Mouse (Mus musculus) kidney, adult 11 months (tissue): ENCODE measurements around the gene Zfp992.
"Not testable (repeated sequence)": the region's sequence is repeated elsewhere in the genome, so short reads cannot be mapped to it uniquely, and the experiment has no call there.

ENCODE experiments used
- DNase-seq: peaks from one replicate; pipeline ENCODE4 v3.0.0; 2022

Gene Zfp992

DNA sequence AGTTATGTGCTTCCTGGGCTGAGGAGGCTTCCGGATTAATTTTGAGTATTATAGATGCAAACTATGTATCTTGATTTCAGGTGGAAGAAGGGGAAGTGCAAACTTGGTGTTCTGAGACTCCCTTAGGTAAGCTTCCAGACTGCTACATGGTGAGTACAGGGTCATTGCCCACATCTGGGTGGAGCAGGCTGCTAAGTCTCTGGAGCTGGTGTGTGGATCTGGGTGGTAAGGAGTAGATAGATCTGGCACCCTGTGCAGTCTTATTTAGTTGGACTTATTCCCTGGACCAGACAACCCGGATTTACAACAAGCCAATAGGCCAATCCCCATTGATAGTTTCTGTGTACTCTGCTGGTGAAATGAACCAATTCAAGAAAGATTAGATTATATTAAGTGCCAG lies at the start of gene Zfp992:
Zfp992 (plus strand) TSS at position 74 of the 400 bp plus-strand sequence.
- not testable (repeated sequence) for DNase-seq

DNA sequence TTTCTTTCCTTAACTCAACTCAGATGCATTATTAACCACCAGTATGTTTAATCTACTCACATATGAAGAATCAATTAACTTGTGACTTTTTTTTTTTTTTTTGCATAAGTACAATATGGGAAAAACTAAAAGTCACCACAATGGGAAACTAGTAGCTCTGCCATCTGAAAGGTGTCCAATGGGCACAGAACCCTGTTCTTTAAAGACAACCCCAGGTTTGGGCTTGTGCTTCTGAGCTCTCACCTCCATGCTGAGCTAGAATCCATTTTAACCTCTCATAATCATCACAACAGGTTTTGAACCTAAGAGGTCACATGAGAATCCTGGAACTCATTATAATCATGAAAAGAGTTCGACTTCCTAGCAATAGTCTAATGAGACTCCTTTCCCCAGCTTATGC lies 19.4 kb upstream of the Zfp992 start:
- DNase-seq, result not testable (repeated sequence)

GRCm38 (mm10) chr4:146430876-146431275 lies 17.9 kb upstream of the Zfp992 start:
- DNase-seq, result not testable (repeated sequence)

GRCm38 (mm10) chr4:146435539-146435938 lies 13.3 kb upstream of the Zfp992 start:
- DNase-seq, result not testable (repeated sequence)

DNA sequence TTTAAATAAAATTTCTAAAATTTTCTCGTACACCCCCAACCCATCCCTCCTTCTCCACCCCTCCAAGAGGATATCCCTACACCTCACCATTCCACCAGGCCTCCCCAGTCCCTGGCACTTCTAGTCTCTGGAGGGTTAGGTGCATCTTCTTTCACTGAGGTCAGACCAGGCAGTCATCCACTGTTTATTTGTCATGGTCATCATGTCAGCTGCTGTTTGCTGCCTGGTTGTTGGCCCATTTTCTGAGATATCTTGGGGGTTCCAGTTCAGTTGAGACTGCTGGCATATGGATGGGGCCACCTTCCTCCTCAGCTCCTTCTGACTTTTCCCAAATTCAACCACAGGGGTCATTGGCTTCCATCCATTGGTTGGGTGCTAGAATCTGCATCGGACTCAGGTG lies 11.6 kb upstream of the Zfp992 start:
- DNase-seq, result not testable (repeated sequence)

DNA sequence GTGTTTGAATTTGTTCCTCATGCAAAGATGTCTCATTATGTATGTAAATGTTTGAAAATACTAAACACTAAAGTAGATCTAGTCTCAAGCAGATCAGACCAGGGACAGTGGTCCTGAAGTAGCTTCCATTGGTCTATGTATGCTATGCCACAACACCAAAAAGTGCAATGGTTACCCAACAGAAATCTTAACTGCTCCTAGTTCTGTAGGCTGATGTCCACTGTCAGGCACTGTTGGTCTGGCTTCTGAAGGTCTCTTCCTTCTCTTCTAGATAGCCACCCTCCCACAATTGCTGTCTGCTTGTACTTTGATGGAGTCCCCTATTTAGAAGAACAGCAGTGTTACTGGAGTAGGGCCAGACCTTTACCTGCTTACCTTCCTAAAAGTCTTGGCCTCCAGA lies 4.5 kb upstream of the Zfp992 start:
- DNase-seq, result not testable (repeated sequence)

DNA sequence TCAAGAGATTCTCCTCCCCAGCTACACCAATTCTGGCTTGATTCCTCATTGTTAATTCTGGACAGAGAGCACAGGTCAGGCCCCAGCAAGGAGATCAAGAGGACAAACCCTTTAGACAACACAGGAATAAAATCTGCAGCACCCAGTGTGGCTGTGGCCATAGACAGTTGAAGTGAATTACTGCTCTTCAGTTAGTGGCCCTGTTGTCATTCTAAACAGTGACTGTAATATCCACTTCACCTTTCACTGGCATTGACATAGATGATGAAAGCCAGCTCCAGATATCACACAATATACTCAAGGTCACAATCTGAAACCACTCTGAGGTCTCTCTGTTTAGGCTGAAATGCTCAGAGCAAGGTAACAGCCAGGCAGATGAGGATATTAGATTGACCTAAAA lies 3.7 kb upstream of the Zfp992 start:
- not testable (repeated sequence) for DNase-seq

GRCm38 (mm10) chr4:146446135-146446534 lies 2.7 kb upstream of the Zfp992 start:
- not testable (repeated sequence) for DNase-seq

DNA sequence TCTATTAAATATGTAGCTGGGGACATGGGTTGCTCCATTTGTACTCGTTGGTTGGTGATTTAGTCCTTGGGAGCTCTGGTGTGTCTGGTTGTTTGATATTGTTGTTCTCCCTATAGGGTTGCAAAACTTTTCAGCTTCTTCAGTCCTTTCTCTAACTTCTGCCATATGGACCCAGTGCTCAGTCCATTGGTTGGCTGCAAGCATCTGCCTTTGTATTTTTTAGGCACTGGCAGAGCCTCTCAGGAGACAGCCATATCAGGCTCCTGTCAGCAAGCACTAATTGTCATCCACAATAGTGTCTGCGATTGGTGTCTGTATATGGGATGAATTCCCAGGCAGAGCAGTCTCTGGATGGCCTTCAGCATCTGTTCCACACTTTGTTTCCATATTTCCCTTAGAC lies 1.8 kb upstream of the Zfp992 start:
- not testable (repeated sequence) for DNase-seq

GRCm38 (mm10) chr4:146449711-146450110 lies 888 bp downstream of the Zfp992 start:
- DNase-seq, result not testable (repeated sequence)

DNA sequence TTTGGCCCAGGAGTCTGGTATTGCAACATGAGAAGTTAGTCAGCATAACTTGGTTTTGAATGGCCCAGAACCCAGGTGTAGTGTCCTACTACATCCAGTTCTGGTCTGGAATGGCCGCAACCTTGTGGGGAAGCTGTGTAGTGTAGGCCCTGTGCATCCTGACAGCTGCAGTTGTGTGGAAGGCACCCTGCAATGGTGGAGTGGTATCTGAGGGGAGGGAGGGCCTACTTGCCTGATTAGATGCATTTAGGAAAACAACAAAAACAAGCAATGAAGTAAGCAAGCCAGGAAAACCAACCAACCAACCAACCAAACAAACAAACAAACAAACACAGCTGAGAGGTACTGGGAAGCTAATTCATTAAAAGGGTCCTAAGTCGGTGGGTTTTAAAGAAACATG lies 3.8 kb downstream of the Zfp992 start:
- DNase-seq, result not testable (repeated sequence)

- DNase-seq, result not testable (repeated sequence)
These were observed 5.3 kb downstream of the Zfp992 start for GRCm38 (mm10) chr4:146454170-146454569.

DNA sequence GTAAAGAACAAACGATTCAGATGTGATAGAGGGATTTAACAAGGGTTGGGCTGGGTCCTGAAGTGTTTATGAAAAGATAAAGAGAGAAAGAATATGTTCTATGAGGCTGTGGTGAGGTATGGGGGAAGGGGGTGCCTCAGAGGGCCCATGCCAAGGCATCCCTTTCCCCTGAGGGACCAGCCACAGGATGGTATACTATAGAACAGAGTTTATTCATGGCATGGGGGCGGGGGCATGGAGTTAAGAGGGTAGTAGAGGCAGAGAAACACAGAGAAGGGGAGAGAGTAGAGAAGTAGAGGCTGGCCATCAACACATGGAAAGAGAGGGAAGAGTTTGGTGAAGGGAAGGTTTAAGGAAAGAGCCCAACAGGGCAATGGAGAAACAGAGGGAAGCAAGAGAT lies 6.1 kb downstream of the Zfp992 start:
- no peak for DNase-seq

DNA sequence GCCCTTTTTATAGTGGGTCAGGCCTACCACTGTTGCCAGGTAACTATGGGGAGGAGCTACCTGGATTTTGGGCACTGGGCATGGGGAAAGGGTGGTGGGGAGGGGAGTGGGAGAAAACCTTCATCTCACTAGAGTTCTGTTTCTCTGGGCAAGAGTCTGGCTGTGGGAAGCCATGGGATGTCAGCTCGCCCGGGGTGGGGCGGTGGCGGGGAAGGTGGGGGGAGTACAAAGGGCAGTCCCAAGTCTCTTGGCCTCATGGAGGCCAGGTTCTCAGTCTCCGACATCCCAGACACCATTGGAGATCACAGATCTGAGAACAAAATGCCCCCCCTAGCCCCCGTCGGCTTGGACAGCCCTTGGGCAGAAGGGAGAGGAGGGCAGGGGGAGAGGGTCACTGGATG lies 6.5 kb downstream of the Zfp992 start:
- no peak for DNase-seq

DNA sequence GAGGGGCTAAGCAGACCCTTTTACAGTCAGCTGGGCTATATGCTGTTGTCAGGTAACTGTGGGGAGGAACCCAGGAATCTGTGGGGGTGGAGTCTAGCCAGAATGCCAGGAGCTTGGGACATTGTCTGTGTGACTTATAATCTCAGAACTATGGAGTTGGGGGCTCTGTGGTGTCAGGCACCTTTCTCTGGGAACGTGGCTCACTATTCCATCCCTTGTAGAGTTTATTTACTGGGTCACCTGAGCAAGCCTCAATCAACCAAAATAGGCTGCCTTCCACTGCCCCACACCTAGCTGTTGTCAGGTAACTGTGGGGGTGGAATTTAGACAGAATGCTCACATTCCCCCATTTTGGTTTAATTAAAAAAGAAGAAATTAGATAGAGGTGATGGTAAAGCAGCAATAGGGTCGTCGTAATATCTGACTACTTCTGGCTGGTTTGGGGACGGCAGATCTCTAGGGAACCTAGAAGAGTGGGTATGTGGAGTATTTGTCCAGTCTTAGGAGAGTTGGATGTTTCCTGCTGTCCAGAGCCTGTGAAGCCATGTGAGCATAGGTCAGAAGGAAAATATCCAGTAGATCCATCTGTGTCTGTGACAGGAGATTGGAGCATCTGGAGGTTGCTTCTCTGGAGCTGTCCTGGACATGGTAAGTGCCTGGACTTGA lies 7.4 kb downstream of the Zfp992 start:
- DNase-seq, result no peak

DNA sequence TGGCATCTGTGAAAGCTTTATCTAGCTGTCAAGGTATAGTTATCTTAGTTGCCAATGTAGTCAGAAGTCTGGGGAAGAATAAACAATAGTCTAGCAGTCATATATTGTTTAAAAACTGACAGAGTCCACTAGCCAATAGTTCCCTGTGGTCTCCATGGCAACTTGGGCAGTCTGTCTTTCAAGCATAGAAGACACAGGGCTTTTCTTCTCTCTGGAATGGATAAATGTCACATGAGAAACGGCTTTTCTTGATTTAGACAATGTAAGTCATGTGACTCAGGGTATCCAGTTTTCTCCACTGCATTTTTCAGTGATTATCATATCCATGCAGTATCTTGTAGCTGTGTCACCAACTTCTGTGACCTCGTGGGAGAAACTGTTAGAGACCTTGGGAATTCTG lies 8.3 kb downstream of the Zfp992 start:
- DNase-seq, result no peak

DNA sequence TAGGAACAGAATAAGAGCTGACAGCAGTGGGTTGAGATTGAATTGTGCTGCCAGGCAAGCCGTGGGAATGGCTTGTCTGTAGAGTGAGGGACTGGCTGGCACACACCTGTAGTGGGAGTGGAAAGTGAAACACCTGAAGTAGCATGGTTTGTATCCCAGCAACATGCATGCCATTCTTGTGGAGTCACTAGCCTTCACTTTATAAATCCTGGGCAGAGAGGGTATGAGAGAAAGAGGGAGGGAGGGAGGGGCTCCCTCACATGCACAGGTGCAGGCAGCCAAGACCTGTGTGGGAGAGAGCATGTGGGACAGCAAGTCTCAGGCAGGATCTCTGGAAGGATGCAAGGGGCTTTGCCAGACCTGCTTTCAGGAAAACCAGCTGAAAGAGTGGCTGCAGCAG lies 8.9 kb downstream of the Zfp992 start:
- no peak for DNase-seq

GRCm38 (mm10) chr4:146459822-146460221 lies 11.0 kb downstream of the Zfp992 start:
- DNase-seq, result not testable (repeated sequence)

- DNase-seq, result not testable (repeated sequence)
These were observed 11.9 kb downstream of the Zfp992 start for GRCm38 (mm10) chr4:146460685-146461084.

DNA sequence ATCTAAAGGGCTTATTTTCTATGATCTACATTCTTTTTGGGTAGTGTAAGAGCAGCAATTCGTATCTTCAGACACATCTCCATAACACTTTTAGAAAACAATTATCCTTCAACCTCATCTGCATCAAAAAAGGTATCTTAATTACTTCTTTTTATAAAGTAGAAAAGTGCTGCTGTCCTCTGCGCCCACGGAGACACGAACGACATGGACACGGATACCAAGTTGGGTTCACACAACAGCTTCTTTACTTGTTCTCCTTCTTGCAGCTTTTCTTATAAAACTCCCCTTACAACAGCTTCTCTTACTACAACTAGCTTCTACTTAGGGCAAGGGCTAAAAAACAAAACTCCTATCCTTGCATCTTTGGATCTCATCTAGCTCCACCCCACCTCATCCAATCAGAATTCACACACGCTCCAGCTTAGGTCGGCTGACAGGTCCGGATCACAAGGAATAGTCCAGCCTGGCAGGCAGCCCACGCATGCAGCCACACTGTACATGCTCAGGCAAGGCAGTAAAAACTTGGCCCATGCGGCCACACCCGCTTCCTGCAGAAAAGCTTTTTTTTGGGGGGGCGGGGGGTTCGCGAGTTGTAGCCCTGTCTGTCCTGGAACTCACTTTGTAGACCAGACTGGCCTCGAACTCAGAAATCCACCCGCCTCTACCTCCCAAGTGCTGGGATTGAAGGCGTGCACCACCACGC lies 15.0 kb downstream of the Zfp992 start:
- not testable (repeated sequence) for DNase-seq

- DNase-seq, result not testable (repeated sequence)
These were observed 21.2 kb downstream of the Zfp992 start for GRCm38 (mm10) chr4:146469984-146470383.

DNA sequence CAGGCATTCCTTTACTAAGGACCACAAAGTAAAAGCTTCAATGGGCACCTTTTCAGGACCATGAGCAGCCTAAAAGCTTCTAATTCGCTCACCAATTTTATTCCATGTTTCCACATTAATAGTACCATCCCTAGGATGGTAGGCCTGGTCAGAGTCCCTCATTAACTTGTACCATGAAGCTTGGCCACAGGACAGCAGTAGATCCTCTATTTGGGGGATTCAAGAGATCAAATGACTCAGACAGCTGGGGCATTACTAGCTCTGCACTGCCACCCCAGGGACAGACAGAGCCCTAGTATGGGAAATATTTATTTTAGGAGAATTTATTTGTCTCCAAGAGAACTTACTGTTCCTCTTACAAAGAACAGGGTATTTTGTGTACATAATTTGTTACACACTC lies 25.4 kb downstream of the Zfp992 start:
- DNase-seq, result not testable (repeated sequence)

- DNase-seq, result not testable (repeated sequence)
These were observed 26.2 kb downstream of the Zfp992 start for GRCm38 (mm10) chr4:146474716-146475676.
